Mouse (Mus musculus): ENCODE measurements at regions not wholly inside any gene's neighbourhood (a gene's known extent, or its start where the extent isn't known, plus 50 kb on each side); places are given as distances from the start of the nearest gene placed in this dataset.

- 73% methylated on average over 8 of the region's 8 CpGs for WGBS
- H3K27ac ChIP-seq (ENCODE audit: low read depth) = no peak overlapping the region
- H3K27me3 ChIP-seq (replicated peaks; ENCODE audit: control insufficient read depth, insufficient read depth, low read length) = no peaks in the 10 kb centered on the region
- no peak overlapping the region for H3K4me2 ChIP-seq (ENCODE audit: low read length)
- no peaks in the 10 kb centered on the region for H3K9me3 ChIP-seq (ENCODE audit: control insufficient read depth, low read length)
- no peaks in the 10 kb centered on the region for H3K36me3 ChIP-seq (ENCODE audit: control insufficient read depth, insufficient read depth, low read length)
- ATAC-seq (replicated peaks; ENCODE audit: low FRiP score, low TSS enrichment, low read depth) = no peak
- H3K4me1 ChIP-seq (replicated peaks; ENCODE audit: control insufficient read depth, insufficient read depth, low read length) = no peaks in the 10 kb centered on the region
- no peak for DNase-seq (ENCODE audit: low spot score)
- no peak overlapping the region for H3K9ac ChIP-seq (ENCODE audit: low read length)
- H3K4me3 ChIP-seq (ENCODE audit: low read depth, low read length) = no peak overlapping the region
Observed at GRCm38 (mm10) chr3:128149216-128149615, 253.1 kb upstream of the Fam241a start.

- no peak for ATAC-seq (replicated peaks; ENCODE audit: low FRiP score, low TSS enrichment, low read depth)
- no peaks in the 10 kb centered on the region for H3K27me3 ChIP-seq (replicated peaks; ENCODE audit: control insufficient read depth, insufficient read depth, low read length)
- H3K9me3 ChIP-seq (ENCODE audit: control insufficient read depth, low read length) = no peaks in the 10 kb centered on the region
- H3K27ac ChIP-seq (ENCODE audit: low read depth) = no peak overlapping the region
- no peaks in the 10 kb centered on the region for H3K4me1 ChIP-seq (replicated peaks; ENCODE audit: control insufficient read depth, insufficient read depth, low read length)
- DNase-seq (ENCODE audit: low spot score) = no peak
- no peaks in the 10 kb centered on the region for H3K36me3 ChIP-seq (ENCODE audit: control insufficient read depth, insufficient read depth, low read length)
- 71% methylated on average over 7 of the region's 7 CpGs for WGBS
- H3K9ac ChIP-seq (ENCODE audit: low read length) = no peak overlapping the region
- H3K4me3 ChIP-seq (ENCODE audit: low read depth, low read length) = no peak overlapping the region
- H3K4me2 ChIP-seq (ENCODE audit: low read length) = no peak overlapping the region
Observed at GRCm38 (mm10) chr3:128145329-128145728, 249.2 kb upstream of the Fam241a start.

- Histone ChIP-seq H3K27ac (ENCODE audit: low read depth) (no peak overlapping the region), H3K4me2 (ENCODE audit: low read length) (no peak overlapping the region), H3K9ac (ENCODE audit: low read length) (no peak overlapping the region), H3K9me3 (ENCODE audit: control insufficient read depth, low read length) (no peaks in the 10 kb centered on the region), H3K4me3 (ENCODE audit: low read depth, low read length) (no peak overlapping the region), H3K4me1 (replicated peaks; ENCODE audit: control insufficient read depth, insufficient read depth, low read length) (no peaks in the 10 kb centered on the region), H3K36me3 (ENCODE audit: control insufficient read depth, insufficient read depth, low read length) (no peaks in the 10 kb centered on the region), H3K27me3 (replicated peaks; ENCODE audit: control insufficient read depth, insufficient read depth, low read length) (no peaks in the 10 kb centered on the region)
- DNase-seq (ENCODE audit: low spot score) (no peak), ATAC-seq (replicated peaks; ENCODE audit: low FRiP score, low TSS enrichment, low read depth) (no peak)
- 93% methylated on average over 5 of the region's 5 CpGs for WGBS
Observed at GRCm38 (mm10) chr3:128127836-128128235, 231.7 kb upstream of the Fam241a start.

GRCm38 (mm10) chr3:128126664-128127063, 230.5 kb upstream of the Fam241a start:
- Histone ChIP-seq H3K4me2 (ENCODE audit: low read length) (no peak overlapping the region), H3K9ac (ENCODE audit: low read length) (no peak overlapping the region), H3K36me3 (ENCODE audit: control insufficient read depth, insufficient read depth, low read length) (no peaks in the 10 kb centered on the region), H3K4me3 (ENCODE audit: low read depth, low read length) (no peak overlapping the region), H3K27me3 (replicated peaks; ENCODE audit: control insufficient read depth, insufficient read depth, low read length) (no peaks in the 10 kb centered on the region), H3K27ac (ENCODE audit: low read depth) (no peak overlapping the region), H3K9me3 (ENCODE audit: control insufficient read depth, low read length) (no peaks in the 10 kb centered on the region), H3K4me1 (replicated peaks; ENCODE audit: control insufficient read depth, insufficient read depth, low read length) (no peaks in the 10 kb centered on the region)
- DNase-seq (ENCODE audit: low spot score) = no peak
- WGBS = 67% methylated on average over 3 of the region's 3 CpGs
- ATAC-seq (replicated peaks; ENCODE audit: low FRiP score, low TSS enrichment, low read depth) = no peak

GRCm38 (mm10) chr3:128122111-128122510, 226.0 kb upstream of the Fam241a start:
- H3K4me3 ChIP-seq (ENCODE audit: low read depth, low read length) = no peak overlapping the region
- no peaks in the 10 kb centered on the region for H3K27me3 ChIP-seq (replicated peaks; ENCODE audit: control insufficient read depth, insufficient read depth, low read length)
- H3K9ac ChIP-seq (ENCODE audit: low read length) = no peak overlapping the region
- no peaks in the 10 kb centered on the region for H3K4me1 ChIP-seq (replicated peaks; ENCODE audit: control insufficient read depth, insufficient read depth, low read length)
- WGBS = 58% methylated on average over 6 of the region's 6 CpGs
- H3K9me3 ChIP-seq (ENCODE audit: control insufficient read depth, low read length) = no peaks in the 10 kb centered on the region
- DNase-seq (ENCODE audit: low spot score) (no peak), ATAC-seq (replicated peaks; ENCODE audit: low FRiP score, low TSS enrichment, low read depth) (no peak)
- no peak overlapping the region for H3K27ac ChIP-seq (ENCODE audit: low read depth)
- H3K4me2 ChIP-seq (ENCODE audit: low read length) = no peak overlapping the region
- no peaks in the 10 kb centered on the region for H3K36me3 ChIP-seq (ENCODE audit: control insufficient read depth, insufficient read depth, low read length)

- 86% methylated on average over 6 of the region's 6 CpGs for WGBS
- ATAC-seq (replicated peaks; ENCODE audit: low FRiP score, low TSS enrichment, low read depth) (no peak), DNase-seq (ENCODE audit: low spot score) (no peak)
- Histone ChIP-seq H3K36me3 (ENCODE audit: control insufficient read depth, insufficient read depth, low read length) (no peaks in the 10 kb centered on the region), H3K9ac (ENCODE audit: low read length) (no peak overlapping the region), H3K9me3 (ENCODE audit: control insufficient read depth, low read length) (no peaks in the 10 kb centered on the region), H3K27me3 (replicated peaks; ENCODE audit: control insufficient read depth, insufficient read depth, low read length) (no peaks in the 10 kb centered on the region), H3K27ac (ENCODE audit: low read depth) (no peak overlapping the region), H3K4me1 (replicated peaks; ENCODE audit: control insufficient read depth, insufficient read depth, low read length) (no peaks in the 10 kb centered on the region), H3K4me2 (ENCODE audit: low read length) (no peak overlapping the region), H3K4me3 (ENCODE audit: low read depth, low read length) (no peak overlapping the region)
Observed at GRCm38 (mm10) chr3:128120647-128121440, 224.7 kb upstream of the Fam241a start.

- no peak overlapping the region for H3K27ac ChIP-seq (ENCODE audit: low read depth)
- H3K4me3 ChIP-seq (ENCODE audit: low read depth, low read length) = no peak overlapping the region
- H3K9ac ChIP-seq (ENCODE audit: low read length) = no peak overlapping the region
- H3K36me3 ChIP-seq (ENCODE audit: control insufficient read depth, insufficient read depth, low read length) = no peaks in the 10 kb centered on the region
- H3K27me3 ChIP-seq (replicated peaks; ENCODE audit: control insufficient read depth, insufficient read depth, low read length) = no peaks in the 10 kb centered on the region
- H3K4me1 ChIP-seq (replicated peaks; ENCODE audit: control insufficient read depth, insufficient read depth, low read length) = no peaks in the 10 kb centered on the region
- no peak for DNase-seq (ENCODE audit: low spot score)
- H3K4me2 ChIP-seq (ENCODE audit: low read length) = no peak overlapping the region
- H3K9me3 ChIP-seq (ENCODE audit: control insufficient read depth, low read length) = no peaks in the 10 kb centered on the region
- 71% methylated on average over 3 of the region's 3 CpGs for WGBS
- ATAC-seq (replicated peaks; ENCODE audit: low FRiP score, low TSS enrichment, low read depth) = no peak
Observed at GRCm38 (mm10) chr3:128113209-128113608, 217.1 kb upstream of the Fam241a start.

- Histone ChIP-seq H3K9me3 (ENCODE audit: control insufficient read depth, low read length) (no peaks in the 10 kb centered on the region), H3K4me3 (ENCODE audit: low read depth, low read length) (no peak overlapping the region), H3K9ac (ENCODE audit: low read length) (no peak overlapping the region), H3K27me3 (replicated peaks; ENCODE audit: control insufficient read depth, insufficient read depth, low read length) (no peaks in the 10 kb centered on the region), H3K4me2 (ENCODE audit: low read length) (no peak overlapping the region), H3K4me1 (replicated peaks; ENCODE audit: control insufficient read depth, insufficient read depth, low read length) (no peaks in the 10 kb centered on the region), H3K36me3 (ENCODE audit: control insufficient read depth, insufficient read depth, low read length) (no peaks in the 10 kb centered on the region), H3K27ac (ENCODE audit: low read depth) (no peak overlapping the region)
- DNase-seq (ENCODE audit: low spot score) = no peak
- 60% methylated on average over 2 of the region's 2 CpGs for WGBS
- ATAC-seq (replicated peaks; ENCODE audit: low FRiP score, low TSS enrichment, low read depth) = no peak
Observed at GRCm38 (mm10) chr3:128110406-128110805, 214.3 kb upstream of the Fam241a start.

GRCm38 (mm10) chr3:128104516-128104915, 208.4 kb upstream of the Fam241a start:
- no peak for ATAC-seq (replicated peaks; ENCODE audit: low FRiP score, low TSS enrichment, low read depth)
- Histone ChIP-seq H3K27me3 (replicated peaks; ENCODE audit: control insufficient read depth, insufficient read depth, low read length) (no peaks in the 10 kb centered on the region), H3K4me3 (ENCODE audit: low read depth, low read length) (no peak overlapping the region), H3K36me3 (ENCODE audit: control insufficient read depth, insufficient read depth, low read length) (no peaks in the 10 kb centered on the region), H3K27ac (ENCODE audit: low read depth) (no peak overlapping the region), H3K4me1 (replicated peaks; ENCODE audit: control insufficient read depth, insufficient read depth, low read length) (no peaks in the 10 kb centered on the region), H3K4me2 (ENCODE audit: low read length) (no peak overlapping the region), H3K9ac (ENCODE audit: low read length) (no peak overlapping the region), H3K9me3 (ENCODE audit: control insufficient read depth, low read length) (no peaks in the 10 kb centered on the region)
- no peak for DNase-seq (ENCODE audit: low spot score)
- 93% methylated on average over 6 of the region's 6 CpGs for WGBS
